Mouse (Mus musculus) cerebellum, adult 2 months (tissue): ENCODE data around the gene Tefm. TPM values are rescaled to one million over a fixed set of nuclear protein-coding genes. Genes with fewer than 3 reads are reported as not detected.
"Not testable (repeated sequence)": the region's sequence is repeated elsewhere in the genome, so short reads cannot be mapped to it uniquely, and the experiment has no call there.

ENCODE experiments used
- DNase-seq, 2 experiments: peaks; one replicate each; pipeline ENCODE4 v3.0.0; 2021
- H3K27ac ChIP-seq: fragments of 200-500 bp; 2 replicates; pipeline ENCODE4 v1.5.1; 2012; ENCODE audit warnings: low read length, control low read depth, inconsistent platforms; ENCODE audit not compliant: insufficient read depth
- H3K27me3 ChIP-seq: fragments of 200-500 bp; 2 replicates; pipeline ENCODE4 v1.6.1; 2012; ENCODE audit warnings: inconsistent platforms, mild to moderate bottlenecking, low read length, moderate library complexity; ENCODE audit not compliant: control insufficient read depth, insufficient read depth
- H3K4me1 ChIP-seq: fragments of 200-500 bp; 2 replicates; pipeline ENCODE4 v1.6.1; 2011; ENCODE audit warnings: low read length; ENCODE audit not compliant: control insufficient read depth, insufficient read depth
- H3K4me3 ChIP-seq: fragments of 200-500 bp; replicated peaks from 2 replicates; pipeline ENCODE3; 2011; ENCODE audit warnings: mild to moderate bottlenecking, low read depth, low read length, control low read depth; ENCODE audit not compliant: insufficient read depth
- CTCF ChIP-seq: fragments of 200-500 bp; IDR thresholded peaks from 2 replicates; pipeline ENCODE4 v1.5.1; 2011; ENCODE audit warnings: low read depth, mild to moderate bottlenecking, control low read depth, low read length, moderate library complexity, borderline replicate concordance; ENCODE audit not compliant: insufficient read depth
- POLR2A ChIP-seq: fragments of 200-500 bp; IDR thresholded peaks from 2 replicates; pipeline ENCODE4 v1.6.1; 2011; ENCODE audit warnings: low read length, control low read depth, borderline replicate concordance; ENCODE audit not compliant: insufficient read depth
- WGBS: fragments of 180-500 bp; shearing (Covaris S2); methylation state at CpG from one replicate; pipeline ENCODE4 v1.1.7; 2018; 5-methylcytosine and 5-hydroxymethylcytosine counted together
- polyA plus RNA-seq: library from polyadenylated mRNA; depleted of rRNA; stranded (reverse); fragments of >200 nt; gene quantifications from 2 replicates; pipeline ENCODE4 v1.2.3, GENCODE M21; 2012; rRNA removed

The Tefm gene
- polyA plus RNA-seq: 8.1 and 9.8 TPM in 2 replicates

DNA sequence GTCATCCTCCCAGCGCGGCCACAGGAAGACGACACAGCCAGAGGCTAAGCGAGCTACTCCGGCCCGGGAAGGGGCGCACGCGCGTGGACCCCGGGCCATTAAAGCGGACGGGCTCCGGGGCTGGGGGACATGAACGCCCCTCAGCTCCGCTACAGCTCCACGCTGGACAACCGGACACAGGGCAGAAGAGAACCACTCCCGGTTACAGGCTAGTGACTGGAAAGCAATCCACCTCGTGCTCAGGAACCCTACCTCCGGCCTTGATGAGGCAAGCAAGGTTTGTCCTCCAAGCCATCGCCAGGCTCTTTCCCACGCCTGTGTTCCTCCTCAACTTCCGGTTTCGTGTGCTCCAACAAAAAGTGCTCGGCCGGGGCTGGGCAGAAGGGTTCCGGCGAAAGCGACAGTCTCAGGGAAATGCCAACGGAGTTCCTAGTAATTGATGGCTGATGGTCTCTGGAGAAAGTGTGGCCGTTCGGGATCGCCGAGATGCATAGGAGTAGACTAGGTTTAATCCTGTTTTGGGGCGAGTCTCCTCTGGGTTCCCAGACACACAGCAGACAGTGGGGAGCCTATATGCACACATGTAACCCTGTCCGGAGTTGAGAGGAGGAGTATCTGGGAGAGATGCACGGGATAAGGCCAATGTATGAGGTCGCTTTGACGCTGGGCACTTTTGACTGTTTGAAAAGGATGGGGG is at the start of gene Tefm:
TSS of gene Tefm (minus strand) at position 351 of the 697 bp plus-strand sequence.
- DNase-seq: peak; percentile 87 to 92
- Histone ChIP-seq H3K4me3 (peak within 1 kb of the TSS; percentile 90), H3K27ac (peak within 1 kb of the TSS; percentile 79), H3K4me1 (no peaks in the 10 kb centered on the region; the same call in 1 of the 2 replicates), H3K27me3 (no peaks in the 10 kb centered on the region)
- no peak for TF ChIP-seq CTCF
- peak; percentile 99 for TF ChIP-seq POLR2A
- under 1% methylated on average over 40 of the region's 40 CpGs for WGBS

DNA sequence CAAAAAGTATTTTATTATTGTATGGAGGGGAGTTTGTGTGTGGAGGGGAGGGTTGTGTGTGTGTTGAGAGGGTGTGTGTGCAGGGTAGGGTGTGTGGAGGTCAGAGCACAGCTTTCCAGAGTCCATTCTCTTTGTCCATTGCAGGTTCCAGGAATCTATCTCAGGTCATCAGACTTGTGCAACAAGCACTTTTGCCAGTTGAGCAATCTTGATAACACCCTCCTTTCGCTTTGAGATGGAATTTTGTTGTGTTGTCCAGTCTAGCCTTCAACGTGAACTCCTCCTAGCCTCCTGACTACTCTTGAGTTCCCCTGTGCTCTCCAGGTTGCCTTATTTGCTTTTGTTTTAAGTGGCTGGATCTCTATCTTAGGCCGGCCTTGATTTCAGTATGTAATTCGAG is 48.3 kb upstream of the Tefm start:
- no peak for DNase-seq
- Histone ChIP-seq H3K27me3 (no peaks in the 10 kb centered on the region), H3K27ac (no peak overlapping the region), H3K4me1 (no peaks in the 10 kb centered on the region), H3K4me3 (no peak overlapping the region)
- TF ChIP-seq POLR2A: no peak
- TF ChIP-seq CTCF: no peak
- 82% methylated on average over 4 of the region's 4 CpGs for WGBS

DNA sequence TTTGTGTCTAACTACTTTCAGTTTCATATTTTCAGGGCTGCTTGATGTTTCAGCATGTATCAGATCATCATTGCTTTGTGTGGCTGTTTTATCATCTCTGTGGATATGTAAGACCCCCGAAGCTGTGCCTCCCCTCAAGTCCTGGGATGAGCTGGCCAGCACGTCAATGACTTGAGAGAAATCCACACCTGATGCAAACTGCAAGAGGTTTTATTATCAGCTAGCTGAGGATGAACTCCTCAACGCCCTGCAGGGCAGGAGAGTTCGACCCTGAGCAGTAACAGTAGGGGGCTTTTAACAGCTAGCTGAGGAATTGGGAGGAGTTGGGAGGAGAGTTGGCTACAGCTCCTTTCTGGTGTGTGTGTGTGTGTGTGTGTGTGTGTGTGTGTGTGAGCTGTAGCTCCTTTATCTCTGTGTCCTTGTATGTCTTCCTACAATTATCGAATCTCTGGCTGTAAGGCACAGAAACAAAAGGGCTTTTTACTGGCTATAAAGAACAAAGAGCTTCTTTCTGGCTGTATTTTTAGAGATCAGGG is 43.5 kb upstream of the Tefm start:
- not testable (repeated sequence) for H3K27me3 ChIP-seq, DNase-seq, H3K4me1 ChIP-seq, H3K4me3 ChIP-seq
- 0 out of 2 replicates have a peak overlapping the region, but pooled peaks have one; percentile 21 for H3K27ac ChIP-seq
- 59% methylated on average over 5 of the region's 5 CpGs for WGBS

DNA sequence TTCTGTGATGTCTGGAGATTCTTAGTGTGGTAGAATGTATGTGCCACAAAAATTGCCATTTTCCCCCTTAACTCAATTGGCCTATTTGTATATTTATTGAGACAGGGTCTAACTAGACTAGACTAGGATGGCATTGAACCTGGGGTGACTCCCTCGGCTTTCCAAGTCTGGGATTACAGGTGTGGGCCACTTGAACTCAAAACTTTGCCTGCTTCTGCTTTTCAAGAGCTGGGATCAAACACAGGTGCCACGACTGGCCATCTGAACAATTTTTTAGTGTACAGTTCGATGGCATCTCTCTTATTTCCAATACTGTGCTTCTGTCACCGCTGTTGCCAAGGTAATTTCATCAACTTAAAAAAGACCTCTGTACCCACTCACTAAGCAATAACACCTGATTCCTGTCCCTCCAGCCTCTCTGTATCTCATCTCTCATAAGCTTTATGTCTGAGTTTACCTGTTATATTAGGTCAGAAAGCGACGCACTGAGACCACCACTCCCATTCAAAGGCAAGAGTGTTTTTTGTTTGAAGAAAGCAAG is 42.6 kb upstream of the Tefm start:
- H3K27me3 ChIP-seq: no peaks in the 10 kb centered on the region
- DNase-seq: no peak
- no peak for TF ChIP-seq POLR2A
- no peak for TF ChIP-seq CTCF
- 78% methylated on average over 6 of the region's 6 CpGs for WGBS
- no peaks in the 10 kb centered on the region for H3K4me1 ChIP-seq
- no peak overlapping the region for H3K27ac ChIP-seq
- no peak overlapping the region for H3K4me3 ChIP-seq

DNA sequence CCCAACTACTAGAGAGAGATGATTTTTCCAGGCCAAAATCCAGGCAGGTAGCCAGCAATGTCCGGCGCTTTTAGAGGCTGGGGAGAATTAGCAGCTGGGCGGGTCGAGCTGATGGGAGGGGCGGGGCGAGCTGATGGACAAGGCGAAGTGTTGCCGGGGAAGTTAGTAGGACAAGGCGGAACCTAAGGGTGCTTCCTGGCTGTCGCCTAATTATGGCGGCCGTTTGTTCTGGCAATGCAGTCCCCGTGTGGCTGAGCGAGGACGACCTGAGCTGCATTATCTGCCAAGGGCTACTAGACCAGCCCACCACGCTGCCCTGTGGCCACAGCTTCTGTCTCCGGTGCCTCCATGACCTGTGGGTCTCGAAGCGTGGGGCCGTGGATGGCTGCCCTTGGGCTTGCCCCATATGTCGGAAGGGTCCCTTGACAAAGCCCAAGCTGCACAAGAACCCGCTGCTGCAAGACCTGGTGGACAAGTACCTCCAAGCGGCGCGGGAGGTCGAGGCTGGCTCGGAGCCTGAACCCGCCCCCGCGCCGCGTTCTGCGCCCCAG is 41.8 kb upstream of the Tefm start, which contains the start of gene Rnf135:
TSS of gene Rnf135 (plus strand) at position 147 of the 551 bp plus-strand sequence.
- peak; percentile 89 to 91 for DNase-seq
- under 1% methylated on average over 33 of the region's 33 CpGs for WGBS
- TF ChIP-seq POLR2A: peak; percentile 72; the same call in 1 of the 2 replicates
- TF ChIP-seq CTCF: no peak
- Histone ChIP-seq H3K4me3 (peak within 1 kb of the TSS; percentile 75), H3K27ac (peak within 1 kb of the TSS; percentile 90), H3K27me3 (no peaks in the 10 kb centered on the region), H3K4me1 (no peaks in the 10 kb centered on the region)

DNA sequence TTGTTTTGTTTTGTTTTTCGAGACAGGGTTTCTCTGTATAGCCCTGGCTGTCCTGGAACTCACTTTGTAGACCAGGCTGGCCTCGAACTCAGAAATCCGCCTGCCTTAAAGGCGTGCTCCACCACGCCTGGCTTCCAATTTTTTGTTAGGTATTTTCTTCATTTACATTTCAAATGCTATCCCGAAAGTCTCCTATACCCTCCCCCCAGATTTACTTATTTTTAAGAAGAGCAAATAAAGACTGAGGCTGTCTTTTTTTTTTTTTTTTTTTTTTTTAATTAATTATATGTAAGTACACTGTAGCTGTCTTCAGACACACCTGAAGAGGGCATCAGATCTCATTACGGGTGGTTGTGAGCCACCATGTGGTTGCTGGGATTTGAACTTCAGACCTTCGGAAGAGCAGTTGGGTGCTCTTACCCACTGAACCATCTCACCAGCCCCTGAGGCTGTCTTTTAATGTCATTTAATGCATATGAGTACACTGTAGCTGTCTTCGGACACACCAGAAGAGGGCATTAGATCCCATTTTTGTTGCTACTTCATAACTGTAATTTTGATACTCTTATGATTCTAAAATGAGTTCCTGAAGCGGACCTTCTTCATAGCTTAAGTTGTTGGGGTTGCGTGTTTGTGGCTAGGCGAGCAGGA is 41.2 kb upstream of the Tefm start:
- peak overlapping the region; percentile 75 for H3K4me3 ChIP-seq
- WGBS: 37% methylated on average over 12 of the region's 12 CpGs
- not testable (repeated sequence) for DNase-seq, H3K27me3 ChIP-seq, H3K4me1 ChIP-seq, H3K27ac ChIP-seq

DNA sequence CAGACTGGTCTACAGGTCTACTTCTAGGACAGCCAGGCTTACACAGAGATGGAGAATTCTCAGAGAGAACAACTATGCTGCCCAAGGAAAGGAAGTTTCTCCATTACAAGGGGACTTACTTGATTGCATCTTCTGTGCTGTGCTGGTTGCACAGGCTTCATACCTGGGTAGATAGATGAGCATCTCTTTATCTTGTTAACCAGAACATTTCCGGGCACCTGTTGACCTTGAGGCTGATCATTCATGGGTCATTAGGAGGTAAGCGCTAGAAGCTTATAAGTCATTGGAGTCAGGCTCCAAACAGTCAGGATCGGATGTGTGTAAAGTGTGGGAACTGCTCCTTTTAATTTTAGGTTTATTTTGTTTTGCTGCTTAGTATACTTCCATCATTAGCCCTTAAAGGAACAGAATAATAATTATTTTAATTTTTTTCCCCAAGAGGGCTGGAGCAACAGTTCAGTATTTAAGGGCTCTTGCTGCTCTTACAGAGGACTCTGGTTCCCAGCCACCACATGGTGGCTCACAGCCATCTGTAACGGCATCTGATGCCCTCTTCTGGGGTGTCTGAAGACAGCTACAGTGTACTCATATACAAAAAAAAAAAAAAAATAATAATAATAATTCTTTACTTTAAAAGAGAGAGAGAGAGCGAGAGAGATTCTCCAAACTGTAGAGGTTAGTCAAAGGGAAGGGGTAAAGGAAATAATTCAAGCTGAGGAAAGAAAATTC is 39.2 kb upstream of the Tefm start:
- WGBS: 74% methylated on average over 5 of the region's 5 CpGs
- Histone ChIP-seq H3K27ac (no peak overlapping the region), H3K4me3 (no peak overlapping the region), H3K4me1 (no peaks in the 10 kb centered on the region), H3K27me3 (no peaks in the 10 kb centered on the region)
- no peak for TF ChIP-seq CTCF
- no peak for TF ChIP-seq POLR2A
- DNase-seq: no peak
